Mouse (Mus musculus): Measurements from ENCODE around the gene Fmc1.

- no peak for TF ChIP-seq POLR2A (IDR thresholded peaks at IDR 0.05; ENCODE audit: low read depth, low read length)
- TF ChIP-seq CTCF (IDR thresholded peaks at IDR 0.05; ENCODE audit: borderline replicate concordance, insufficient read depth, low read length) = no peak
Measured at GRCm38 (mm10) chr6:38512830-38513229, 20.5 kb upstream of the Fmc1 start.
